Mouse (Mus musculus) midbrain, embryonic 14.5 days (tissue): Measurements from ENCODE around the gene Aff1. TPM values are rescaled to one million over a fixed set of nuclear protein-coding genes. Genes with fewer than 3 reads are reported as not detected.

Experiments used
- ATAC-seq: fragments of 200-750 bp; cut with Nextera tagmentation; 2 replicates; pipeline ENCODE4 v1.8.0; 2017; ENCODE audit warnings: moderate number of reproducible peaks, moderate library complexity; ENCODE audit not compliant: low FRiP score, low TSS enrichment
- DNase-seq: peaks from one replicate; pipeline ENCODE4 v3.0.0-alpha.2; 2015
- H3K27ac ChIP-seq: fragments of 300-500 bp; sonication (generic); replicated peaks from 2 replicates; pipeline ENCODE4 v1.5.1; 2014; ENCODE audit warnings: mild to moderate bottlenecking, low read depth, low read length, moderate library complexity
- H3K27me3 ChIP-seq: fragments of 300-500 bp; sonication (generic); 2 replicates; pipeline ENCODE4 v1.6.1; 2014; ENCODE audit warnings: low read length, control low read depth, mixed read lengths; ENCODE audit not compliant: control insufficient read depth, insufficient read depth
- H3K36me3 ChIP-seq: fragments of 300-500 bp; sonication (generic); 2 replicates; pipeline ENCODE4 v1.6.1; 2014; ENCODE audit warnings: low read length, control low read depth; ENCODE audit not compliant: control insufficient read depth, insufficient read depth
- H3K4me1 ChIP-seq: fragments of 300-500 bp; sonication (generic); 2 replicates; pipeline ENCODE4 v1.6.1; 2014; ENCODE audit warnings: mild to moderate bottlenecking, antibody characterized with exemption, low read length, control low read depth; ENCODE audit not compliant: control insufficient read depth, insufficient read depth
- H3K4me2 ChIP-seq: fragments of 300-500 bp; sonication (generic); 2 replicates; pipeline ENCODE4 v1.6.1; 2014; ENCODE audit warnings: mild to moderate bottlenecking, low read length, moderate library complexity
- H3K4me3 ChIP-seq: fragments of 300-500 bp; sonication (generic); replicated peaks from 2 replicates; pipeline ENCODE4 v1.5.1; 2014; ENCODE audit warnings: low read depth, low read length
- H3K9ac ChIP-seq: fragments of 300-500 bp; sonication (generic); replicated peaks from 2 replicates; pipeline ENCODE4 v1.6.1; 2014; ENCODE audit warnings: mild to moderate bottlenecking, low read length, moderate library complexity
- H3K9me3 ChIP-seq: fragments of 300-500 bp; sonication (generic); 2 replicates; pipeline ENCODE4 v1.6.1; 2016; ENCODE audit warnings: low read length, control low read depth, mixed read lengths; ENCODE audit not compliant: control insufficient read depth
- WGBS: fragments of 180-500 bp; shearing (Covaris S2); extraction: QIAGEN DNeasy Blood & Tissue Kit; methylation state at CpG from one replicate; pipeline ENCODE4 v1.1.7; 2014; 5-methylcytosine and 5-hydroxymethylcytosine counted together
- polyA plus RNA-seq: library from polyadenylated mRNA; unstranded; fragments of >200 nt; fragmentation: Nextera tagmentation; extraction: Ambion mirVana; gene quantifications from 2 replicates; pipeline ENCODE4 v1.2.1, GENCODE M21; 2014

The Aff1 gene
- polyA plus RNA-seq, 1 experiment from 2014 or later = 2.6 TPM

GRCm38 (mm10) chr5:103744531-103744930, 52.4 kb downstream of the Aff1 start:
- Histone ChIP-seq H3K4me1 (no peaks in the 10 kb centered on the region), H3K27ac (no peak overlapping the region), H3K27me3 (no peaks in the 10 kb centered on the region; the same call in 1 of the 2 replicates), H3K9ac (no peak overlapping the region), H3K4me3 (no peak overlapping the region), H3K9me3 (no peaks in the 10 kb centered on the region), H3K4me2 (no peak overlapping the region), H3K36me3 (no peaks in the 10 kb centered on the region)
- DNase-seq (no peak), ATAC-seq (no peak)
- 83% methylated on average over 6 of the region's 6 CpGs for WGBS

- H3K4me2 ChIP-seq = no peak overlapping the region
- no peak overlapping the region for H3K27ac ChIP-seq
- H3K27me3 ChIP-seq = no peaks in the 10 kb centered on the region; the same call in 1 of the 2 replicates
- DNase-seq (no peak), ATAC-seq (no peak)
- no peaks in the 10 kb centered on the region for H3K36me3 ChIP-seq
- H3K4me3 ChIP-seq = no peak overlapping the region
- no peaks in the 10 kb centered on the region for H3K9me3 ChIP-seq
- 98% methylated on average over 1 of the region's 1 CpGs for WGBS
- H3K4me1 ChIP-seq = no peaks in the 10 kb centered on the region
- no peak overlapping the region for H3K9ac ChIP-seq
These were observed 53.5 kb downstream of the Aff1 start for GRCm38 (mm10) chr5:103745635-103746034.

- no peaks in the 10 kb centered on the region for H3K4me1 ChIP-seq
- no peak overlapping the region for H3K27ac ChIP-seq
- ATAC-seq (no peak), DNase-seq (no peak)
- H3K36me3 ChIP-seq = no peaks in the 10 kb centered on the region
- no peak overlapping the region for H3K4me2 ChIP-seq
- no peak overlapping the region for H3K4me3 ChIP-seq
- 95% methylated on average over 3 of the region's 3 CpGs for WGBS
- no peak overlapping the region for H3K9ac ChIP-seq
- H3K9me3 ChIP-seq = no peaks in the 10 kb centered on the region
- no peaks in the 10 kb centered on the region; the same call in 1 of the 2 replicates for H3K27me3 ChIP-seq
These were observed 54.4 kb downstream of the Aff1 start for GRCm38 (mm10) chr5:103746561-103747085.

GRCm38 (mm10) chr5:103747098-103747497, 54.9 kb downstream of the Aff1 start:
- H3K4me2 ChIP-seq = no peak overlapping the region
- H3K9ac ChIP-seq = no peak overlapping the region
- ATAC-seq = no peak
- no peaks in the 10 kb centered on the region; the same call in 1 of the 2 replicates for H3K27me3 ChIP-seq
- no peak overlapping the region for H3K27ac ChIP-seq
- WGBS = 95% methylated on average over 2 of the region's 2 CpGs
- DNase-seq = no peak
- H3K9me3 ChIP-seq = no peaks in the 10 kb centered on the region
- H3K4me3 ChIP-seq = no peak overlapping the region
- H3K36me3 ChIP-seq = no peaks in the 10 kb centered on the region
- H3K4me1 ChIP-seq = no peaks in the 10 kb centered on the region

GRCm38 (mm10) chr5:103748343-103748742, 56.2 kb downstream of the Aff1 start:
- ATAC-seq (no peak), DNase-seq (no peak)
- no peak overlapping the region for H3K4me3 ChIP-seq
- H3K9me3 ChIP-seq = no peaks in the 10 kb centered on the region
- H3K27ac ChIP-seq = no peak overlapping the region
- H3K4me1 ChIP-seq = no peaks in the 10 kb centered on the region
- H3K27me3 ChIP-seq = peaks cover 8% of the 10 kb centered on the region; the same call in 1 of the 2 replicates
- no peaks in the 10 kb centered on the region for H3K36me3 ChIP-seq
- H3K9ac ChIP-seq = no peak overlapping the region
- H3K4me2 ChIP-seq = no peak overlapping the region

- Histone ChIP-seq H3K4me3 (no peak overlapping the region), H3K4me2 (no peak overlapping the region), H3K27ac (no peak overlapping the region), H3K4me1 (0 out of 2 replicates have a peak, but pooled peaks cover 2% of the 10 kb centered on the region), H3K27me3 (peaks cover 8% of the 10 kb centered on the region; the same call in 1 of the 2 replicates), H3K9ac (no peak overlapping the region), H3K9me3 (no peaks in the 10 kb centered on the region), H3K36me3 (no peaks in the 10 kb centered on the region)
- ATAC-seq (no peak), DNase-seq (peak; percentile 55)
- 11% methylated on average over 7 of the region's 7 CpGs for WGBS
These were observed 57.5 kb downstream of the Aff1 start for GRCm38 (mm10) chr5:103749465-103750285.

GRCm38 (mm10) chr5:103752665-103753510, 60.7 kb downstream of the Aff1 start:
- DNase-seq = peak; percentile 58
- Histone ChIP-seq H3K36me3 (no peaks in the 10 kb centered on the region), H3K9ac (peak overlapping the region; percentile 66), H3K4me3 (peak overlapping the region; percentile 68), H3K4me1 (0 out of 2 replicates have a peak, but pooled peaks cover 2% of the 10 kb centered on the region), H3K9me3 (no peaks in the 10 kb centered on the region), H3K4me2 (peak overlapping the region; percentile 70), H3K27ac (no peak overlapping the region), H3K27me3 (peaks cover 21% of the 10 kb centered on the region; the same call in 1 of the 2 replicates)
- ATAC-seq = no peak
- WGBS = 5% methylated on average over 23 of the region's 23 CpGs

GRCm38 (mm10) chr5:103753511-103754329, 61.5 kb downstream of the Aff1 start:
- DNase-seq (peak; percentile 88), ATAC-seq (peak; percentile 93)
- Histone ChIP-seq H3K9ac (peak overlapping the region; percentile 66), H3K4me3 (peak overlapping the region; percentile 68), H3K27ac (peak overlapping the region; percentile 66), H3K9me3 (no peaks in the 10 kb centered on the region), H3K27me3 (peaks cover 21% of the 10 kb centered on the region; the same call in 1 of the 2 replicates), H3K4me1 (0 out of 2 replicates have a peak, but pooled peaks cover 2% of the 10 kb centered on the region), H3K4me2 (peak overlapping the region; percentile 70), H3K36me3 (no peaks in the 10 kb centered on the region)
- WGBS = under 1% methylated on average over 85 of the region's 86 CpGs
